Mouse (Mus musculus) hindbrain, postnatal 0 days (tissue): Measurements from ENCODE around the gene Fam83d. TPM values are rescaled to one million over a fixed set of nuclear protein-coding genes. Genes with fewer than 3 reads are reported as not detected.

Experiments used
- ATAC-seq: fragments of 200-750 bp; cut with Nextera tagmentation; 2 replicates; pipeline ENCODE4 v1.8.0; 2017; ENCODE audit warnings: mild to moderate bottlenecking, moderate TSS enrichment, moderate library complexity
- DNase-seq: peaks from one replicate; pipeline ENCODE4 v3.0.0-alpha.2; 2015; ENCODE audit warnings: low spot score
- H3K27ac ChIP-seq: fragments of 300-500 bp; sonication (generic); 2 replicates; pipeline ENCODE4 v1.5.1; 2014; ENCODE audit warnings: mild to moderate bottlenecking
- H3K27me3 ChIP-seq: fragments of 300-500 bp; sonication (generic); 2 replicates; pipeline ENCODE4 v1.6.1; 2014; ENCODE audit warnings: low read length, mixed read lengths; ENCODE audit not compliant: insufficient read depth
- H3K36me3 ChIP-seq: fragments of 300-500 bp; sonication (generic); 2 replicates; pipeline ENCODE4 v1.6.1; 2014; ENCODE audit warnings: low read length, mixed read lengths; ENCODE audit not compliant: insufficient read depth
- H3K4me1 ChIP-seq: fragments of 300-500 bp; sonication (generic); 2 replicates; pipeline ENCODE4 v1.6.1; 2014; ENCODE audit warnings: antibody characterized with exemption, low read length, mixed read lengths; ENCODE audit not compliant: insufficient read depth
- H3K4me2 ChIP-seq: fragments of 300-500 bp; sonication (generic); 2 replicates; pipeline ENCODE4 v1.6.1; 2014; ENCODE audit warnings: low read depth, mild to moderate bottlenecking, low read length, moderate library complexity, mixed read lengths
- H3K4me3 ChIP-seq: fragments of 300-500 bp; sonication (generic); 2 replicates; pipeline ENCODE4 v1.5.1; 2014; ENCODE audit warnings: low read length
- H3K9ac ChIP-seq: fragments of 300-500 bp; sonication (generic); replicated peaks from 2 replicates; pipeline ENCODE4 v1.6.1; 2014; ENCODE audit warnings: mild to moderate bottlenecking, low read length, moderate library complexity, mixed read lengths
- H3K9me3 ChIP-seq: fragments of 300-500 bp; sonication (generic); 2 replicates; pipeline ENCODE4 v1.6.1; 2016; ENCODE audit warnings: low read length, mixed read lengths
- CTCF ChIP-seq: IDR thresholded peaks from 2 replicates; pipeline ENCODE4 v1.5.1; 2016; ENCODE audit warnings: antibody characterized with exemption, control low read depth, low read depth
- WGBS: fragments of 180-500 bp; shearing (Covaris S2); extraction: QIAGEN DNeasy Blood & Tissue Kit; methylation state at CpG from one replicate; pipeline ENCODE4 v1.1.7; 2014; 5-methylcytosine and 5-hydroxymethylcytosine counted together
- polyA plus RNA-seq: library from polyadenylated mRNA; unstranded; fragments of >200 nt; fragmentation: Nextera tagmentation; extraction: Ambion mirVana; gene quantifications from 2 replicates; pipeline ENCODE4 v1.2.1, GENCODE M21; 2015
- total RNA-seq: library from RNA; depleted of rRNA; stranded (reverse); fragments of >200 nt; gene quantifications from 2 replicates; pipeline ENCODE4 v1.2.3, GENCODE M21; 2014

The Fam83d gene
- total and polyA plus RNA-seq, 2 experiments from 2014 or later, result 6.7 to 18.8 TPM

DNA sequence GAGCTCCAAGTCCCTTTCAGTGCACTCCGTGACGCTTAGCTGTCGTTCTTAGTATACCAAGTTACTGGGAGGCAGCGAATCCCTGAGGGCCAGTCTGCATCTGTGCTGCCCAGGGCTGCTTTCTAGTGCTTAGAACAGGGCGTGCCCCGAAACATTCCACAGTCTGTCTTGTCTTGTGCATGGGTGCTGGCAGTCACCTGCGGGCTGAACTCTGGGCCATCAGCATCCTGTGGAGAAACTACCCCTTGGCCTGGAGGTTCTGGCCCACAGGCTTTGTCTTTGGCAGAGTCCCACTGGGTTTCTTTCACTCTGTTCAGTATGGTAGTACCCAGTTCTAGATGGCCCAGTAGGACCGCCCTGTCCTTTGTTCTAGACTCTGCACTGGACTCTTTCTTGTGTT lies 32.9 kb downstream of the Fam83d start:
- no peak for ATAC-seq
- Histone ChIP-seq H3K36me3 (peaks cover 12% of the 10 kb centered on the region; the same call in 1 of the 2 replicates), H3K27ac (no peak overlapping the region), H3K4me3 (no peak overlapping the region), H3K4me1 (no peaks in the 10 kb centered on the region), H3K27me3 (no peaks in the 10 kb centered on the region), H3K9ac (no peak overlapping the region), H3K4me2 (no peak overlapping the region), H3K9me3 (no peaks in the 10 kb centered on the region)
- 93% methylated on average over 8 of the region's 8 CpGs for WGBS
- DNase-seq, result no peak
- no peak for TF ChIP-seq CTCF

DNA sequence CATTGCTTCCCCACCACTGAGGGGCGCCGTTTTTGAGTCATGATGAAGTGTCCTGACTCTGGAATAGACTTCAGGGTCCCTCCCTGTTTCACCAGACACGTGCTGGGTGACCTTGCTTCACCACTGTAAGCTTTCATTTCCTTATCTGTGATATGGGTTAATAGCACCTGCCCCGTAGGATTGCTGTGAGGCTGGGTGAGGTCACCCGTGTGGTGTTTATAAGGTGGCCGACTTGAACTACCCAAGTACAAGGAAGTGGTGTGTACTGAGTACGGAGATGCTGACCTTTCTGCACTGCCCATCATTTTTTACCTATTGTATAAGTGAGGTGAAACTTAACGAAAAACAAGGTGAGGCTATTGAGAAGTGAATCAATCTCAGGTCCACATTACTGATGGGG lies 35.7 kb downstream of the Fam83d start:
- Histone ChIP-seq H3K4me1 (no peaks in the 10 kb centered on the region), H3K4me3 (no peak overlapping the region), H3K27me3 (no peaks in the 10 kb centered on the region), H3K27ac (no peak overlapping the region), H3K9ac (no peak overlapping the region), H3K9me3 (no peaks in the 10 kb centered on the region), H3K36me3 (peaks cover 12% of the 10 kb centered on the region; the same call in 1 of the 2 replicates), H3K4me2 (no peak overlapping the region)
- DNase-seq (no peak), ATAC-seq (no peak)
- no peak for TF ChIP-seq CTCF
- 92% methylated on average over 8 of the region's 8 CpGs for WGBS

DNA sequence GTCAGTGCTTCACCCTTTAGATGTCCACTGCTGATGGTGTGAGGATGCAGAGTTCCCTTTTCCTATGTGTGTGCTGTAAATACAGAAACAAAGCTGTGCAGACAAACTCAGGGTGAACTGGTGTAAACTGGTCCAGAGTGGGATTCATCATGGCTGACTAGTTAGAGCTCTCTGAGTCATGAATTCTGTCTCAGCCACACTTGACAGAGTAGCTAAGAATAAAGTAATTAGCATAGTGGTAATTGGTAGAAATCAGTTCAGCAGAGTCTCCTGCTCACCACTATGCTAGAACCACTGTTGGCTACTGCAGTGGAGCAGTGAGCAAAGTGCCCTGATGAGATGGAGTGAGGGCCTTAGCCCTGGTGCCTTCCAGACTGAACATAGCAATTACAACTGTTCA lies 47.8 kb downstream of the Fam83d start:
- no peak for DNase-seq
- Histone ChIP-seq H3K4me1 (no peaks in the 10 kb centered on the region), H3K9me3 (no peaks in the 10 kb centered on the region), H3K9ac (no peak overlapping the region), H3K4me2 (no peak overlapping the region), H3K27me3 (no peaks in the 10 kb centered on the region), H3K36me3 (peaks cover 6% of the 10 kb centered on the region; the same call in 1 of the 2 replicates), H3K4me3 (no peak overlapping the region), H3K27ac (no peak overlapping the region)
- no peak for ATAC-seq
- no peak for TF ChIP-seq CTCF

DNA sequence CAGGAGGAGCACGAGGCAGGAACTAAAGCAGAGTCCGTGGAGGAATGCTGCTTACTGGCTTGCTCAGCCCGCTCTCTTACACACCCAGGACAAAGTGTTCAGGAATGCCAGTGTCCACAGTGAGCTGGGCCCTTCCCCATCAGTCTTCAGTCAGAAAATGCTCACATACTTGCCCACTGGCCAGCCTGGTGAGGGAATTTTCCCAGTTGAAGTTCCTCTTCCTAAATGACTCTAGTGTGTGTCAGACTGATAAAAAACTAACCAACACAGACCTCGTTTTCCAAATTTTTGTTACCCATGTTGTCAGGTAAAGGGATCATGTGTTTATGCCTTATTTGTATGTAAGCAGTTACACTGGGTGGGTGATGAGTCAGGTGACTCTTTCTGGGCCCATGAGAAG lies 48.3 kb downstream of the Fam83d start:
- 94% methylated on average over 4 of the region's 4 CpGs for WGBS
- ATAC-seq, result no peak
- Histone ChIP-seq H3K4me3 (no peak overlapping the region), H3K4me1 (no peaks in the 10 kb centered on the region), H3K36me3 (peaks cover 6% of the 10 kb centered on the region; the same call in 1 of the 2 replicates), H3K4me2 (no peak overlapping the region), H3K9ac (no peak overlapping the region), H3K27ac (no peak overlapping the region), H3K27me3 (no peaks in the 10 kb centered on the region), H3K9me3 (no peaks in the 10 kb centered on the region)
- TF ChIP-seq CTCF, result no peak
- DNase-seq, result no peak

DNA sequence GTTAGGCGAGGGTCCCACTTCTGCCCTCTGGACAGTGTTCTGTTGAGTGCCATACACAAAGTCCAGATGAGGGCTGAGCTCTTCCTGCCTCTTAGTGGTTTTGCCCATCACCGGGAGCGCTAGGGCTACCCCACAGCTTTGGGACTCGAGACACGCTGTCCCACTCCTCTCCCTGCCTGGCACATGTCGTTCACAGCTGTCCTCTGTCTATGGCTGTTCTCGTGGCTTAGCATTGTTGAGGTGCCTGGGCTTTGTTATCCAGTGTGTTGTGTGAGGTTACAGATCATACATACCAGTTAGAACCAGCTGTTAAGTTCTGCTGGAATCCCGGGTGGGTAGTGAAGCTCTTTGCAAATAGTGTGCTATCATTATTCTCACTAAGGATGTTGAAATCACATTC lies 49.8 kb downstream of the Fam83d start:
- no peak for TF ChIP-seq CTCF
- no peak overlapping the region for H3K9ac ChIP-seq
- H3K4me2 ChIP-seq, result no peak overlapping the region
- H3K4me1 ChIP-seq, result no peaks in the 10 kb centered on the region
- no peak for ATAC-seq
- no peak overlapping the region for H3K4me3 ChIP-seq
- WGBS, result 89% methylated on average over 8 of the region's 8 CpGs
- DNase-seq, result no peak
- no peaks in the 10 kb centered on the region for H3K9me3 ChIP-seq
- H3K27ac ChIP-seq, result no peak overlapping the region
- no peaks in the 10 kb centered on the region for H3K27me3 ChIP-seq
- peaks cover 6% of the 10 kb centered on the region; the same call in 1 of the 2 replicates for H3K36me3 ChIP-seq

DNA sequence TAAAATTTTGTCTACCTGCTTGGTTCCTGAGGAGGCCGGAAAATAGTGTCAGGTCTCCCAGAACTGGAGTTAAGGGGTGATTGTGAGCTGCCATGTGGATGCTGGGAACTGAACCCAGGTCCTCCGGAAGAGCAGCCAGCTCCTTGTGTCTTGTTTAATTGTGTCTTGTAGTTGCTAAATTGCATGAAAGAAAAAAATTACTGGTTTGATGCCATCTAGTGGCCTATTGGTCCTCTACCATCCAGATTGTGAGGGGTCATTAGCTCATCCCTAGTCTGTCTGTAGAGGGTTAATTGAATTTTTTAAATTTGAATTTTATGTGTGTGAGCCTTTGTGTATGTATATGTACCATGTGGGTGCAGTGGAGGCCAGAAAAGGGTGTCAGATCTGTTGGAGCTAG lies 60.2 kb downstream of the Fam83d start:
- 84% methylated on average over 2 of the region's 2 CpGs for WGBS
- Histone ChIP-seq H3K4me3 (no peak overlapping the region), H3K27me3 (no peaks in the 10 kb centered on the region), H3K36me3 (peaks cover 19% of the 10 kb centered on the region; the same call in 1 of the 2 replicates), H3K4me2 (no peak overlapping the region), H3K4me1 (no peaks in the 10 kb centered on the region), H3K9me3 (no peaks in the 10 kb centered on the region), H3K27ac (no peak overlapping the region), H3K9ac (no peak overlapping the region)
- DNase-seq (no peak), ATAC-seq (no peak)
- 0 out of 2 replicates have a peak, but pooled peaks have one; percentile 4 for TF ChIP-seq CTCF

DNA sequence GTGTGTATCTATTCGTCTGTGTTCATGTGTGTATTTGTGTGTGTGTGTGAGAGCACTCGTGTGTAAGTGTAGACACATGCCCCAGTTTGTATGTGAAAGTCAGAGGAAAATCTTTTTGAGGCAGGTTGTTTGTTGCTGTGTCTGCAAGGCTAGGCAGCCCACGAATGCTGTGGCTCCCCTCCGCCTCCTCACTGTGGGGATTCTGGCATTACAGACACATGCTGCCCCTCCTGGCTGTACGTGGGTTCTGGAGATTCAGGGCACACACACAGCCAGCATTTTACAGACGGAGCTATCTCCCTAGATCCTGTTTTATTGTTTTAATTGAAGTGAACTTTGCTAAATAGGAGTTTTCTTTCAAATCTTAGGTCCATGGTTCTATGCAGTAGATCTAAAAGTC lies 61.9 kb downstream of the Fam83d start:
- Histone ChIP-seq H3K4me1 (no peaks in the 10 kb centered on the region), H3K36me3 (peaks cover 23% of the 10 kb centered on the region), H3K4me3 (no peak overlapping the region), H3K4me2 (no peak overlapping the region), H3K9ac (no peak overlapping the region), H3K9me3 (no peaks in the 10 kb centered on the region), H3K27ac (no peak overlapping the region), H3K27me3 (no peaks in the 10 kb centered on the region)
- ATAC-seq (no peak), DNase-seq (no peak)
- 61% methylated on average over 6 of the region's 6 CpGs for WGBS
- peak; percentile 10; the same call in 1 of the 2 replicates for TF ChIP-seq CTCF
